Mouse (Mus musculus): ENCODE measurements at regions not wholly inside any gene's neighbourhood (a gene's known extent, or its start where the extent isn't known, plus 50 kb on each side); places are given as distances from the start of the nearest gene placed in this dataset.

DNA sequence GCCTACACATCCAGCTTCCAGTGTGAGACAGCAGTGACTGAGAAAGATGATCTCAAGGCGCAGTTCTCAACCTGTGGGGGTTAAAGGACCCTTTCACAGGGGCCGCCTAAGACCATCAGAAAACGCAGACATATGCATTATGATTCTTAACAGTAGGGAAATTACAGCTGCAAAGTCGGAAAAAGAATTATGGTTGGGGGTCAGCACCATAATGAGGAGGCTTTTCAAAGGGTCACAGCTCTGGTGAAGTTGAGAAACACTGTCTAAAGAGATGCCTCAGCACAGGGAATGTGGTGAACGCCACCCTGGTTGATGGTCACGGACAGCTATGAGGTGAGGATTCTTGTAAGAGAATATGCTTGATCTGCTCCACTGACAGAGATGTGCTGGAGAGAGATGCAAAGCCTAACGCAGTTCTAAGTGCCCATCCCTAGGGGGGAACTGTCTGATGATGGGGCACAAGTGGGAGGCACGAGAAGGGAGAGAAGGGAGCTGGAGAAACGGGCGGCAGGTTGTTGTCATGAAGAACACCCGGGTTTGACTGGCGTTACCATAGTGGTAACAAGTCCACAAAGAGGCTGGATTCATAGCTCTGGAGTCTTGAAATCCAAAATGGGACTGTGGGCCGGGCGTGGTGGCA is 172.3 kb downstream of the Ifng start:
- TF ChIP-seq CTCF (conservative IDR thresholded peaks at IDR 0.05; ENCODE audit: insufficient read depth, insufficient read length, low read depth, low read length) (no peak), POLR2A (IDR thresholded peaks at IDR 0.05; ENCODE audit: low read depth, low read length) (no peak)
